Mouse (Mus musculus) bone marrow, adult 2 months (tissue): ENCODE results near the gene Hephl1.

Experiments
- CTCF ChIP-seq: fragments of 200-500 bp; IDR thresholded peaks from 2 replicates; pipeline ENCODE4 v1.5.1; 2011; ENCODE audit warnings: low read length, control low read depth; ENCODE audit not compliant: control insufficient read depth, insufficient read depth
- POLR2A ChIP-seq: fragments of 200-500 bp; IDR thresholded peaks from 2 replicates; pipeline ENCODE4 v1.6.1; 2011; ENCODE audit warnings: low read depth, mild to moderate bottlenecking, control low read depth, low read length, borderline replicate concordance; ENCODE audit not compliant: control insufficient read depth

- no peak for TF ChIP-seq CTCF
- no peak for TF ChIP-seq POLR2A
These were observed 72.1 kb downstream of the Hephl1 start for GRCm38 (mm10) chr9:15039848-15040247.
